Mouse (Mus musculus) ZHBTc4 (cell line): Measurements from ENCODE around the gene Slc44a2.
"Not testable (repeated sequence)": the region's sequence is repeated elsewhere in the genome, so short reads cannot be mapped to it uniquely, and the experiment has no call there.

ENCODE experiments used
- DNase-seq: peaks from one replicate; pipeline ENCODE4 v3.0.0-alpha.2; 2011; ENCODE audit warnings: low read depth, low spot score

Gene Slc44a2

GRCm38 (mm10) chr9:21299014-21299413, 21.5 kb upstream of the Slc44a2 start:
- peak; percentile 80 for DNase-seq

GRCm38 (mm10) chr9:21305065-21305464, 15.4 kb upstream of the Slc44a2 start:
- DNase-seq = no peak

GRCm38 (mm10) chr9:21309150-21309741, 11.3 kb upstream of the Slc44a2 start:
- peak; percentile 96 for DNase-seq

DNA sequence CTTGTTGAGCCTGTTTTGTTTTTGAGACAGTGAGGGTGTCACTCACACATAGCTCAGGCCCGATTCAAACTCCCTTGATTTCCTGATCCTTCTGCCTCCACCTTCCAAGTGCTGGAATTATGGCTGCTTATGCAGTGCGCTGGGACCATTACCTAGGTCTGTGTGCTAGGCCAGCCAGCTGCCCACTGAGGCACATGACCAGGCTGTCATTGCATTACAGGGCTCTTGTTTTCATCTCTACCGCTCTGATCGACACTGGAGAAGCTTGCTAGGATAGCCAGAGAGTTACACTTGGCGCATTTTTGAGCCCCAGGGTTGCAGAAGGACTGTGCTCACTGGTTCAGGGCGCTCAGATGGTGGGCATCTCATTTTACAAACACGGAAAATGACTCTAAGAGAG, 8.8 kb upstream of the Slc44a2 start:
- DNase-seq = no peak

DNA sequence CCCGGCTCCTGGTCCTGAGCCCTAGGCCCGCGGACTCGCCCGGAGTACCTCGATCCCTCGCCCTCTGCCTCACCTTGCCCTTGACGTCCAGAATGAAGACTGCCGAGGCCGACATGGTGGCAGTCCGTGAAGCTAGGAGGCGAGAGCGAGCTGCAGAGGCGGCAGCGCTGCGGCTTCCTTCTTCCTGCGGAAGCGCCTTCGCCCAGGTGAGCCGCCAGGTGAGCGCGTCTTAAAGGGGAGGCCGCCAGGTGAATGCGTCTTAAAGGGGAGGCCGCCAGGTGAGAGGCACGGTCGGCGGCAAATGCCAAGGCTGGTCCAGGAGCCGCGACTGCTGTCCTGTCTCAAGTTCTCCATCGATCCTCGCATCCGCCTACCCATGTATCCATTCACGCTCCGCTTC, 8.4 kb upstream of the Slc44a2 start, which contains the start of gene Ap1m2:
Ap1m2 (minus strand) TSS at position 204 of the 400 bp plus-strand sequence.
- peak; percentile 28 for DNase-seq

DNA sequence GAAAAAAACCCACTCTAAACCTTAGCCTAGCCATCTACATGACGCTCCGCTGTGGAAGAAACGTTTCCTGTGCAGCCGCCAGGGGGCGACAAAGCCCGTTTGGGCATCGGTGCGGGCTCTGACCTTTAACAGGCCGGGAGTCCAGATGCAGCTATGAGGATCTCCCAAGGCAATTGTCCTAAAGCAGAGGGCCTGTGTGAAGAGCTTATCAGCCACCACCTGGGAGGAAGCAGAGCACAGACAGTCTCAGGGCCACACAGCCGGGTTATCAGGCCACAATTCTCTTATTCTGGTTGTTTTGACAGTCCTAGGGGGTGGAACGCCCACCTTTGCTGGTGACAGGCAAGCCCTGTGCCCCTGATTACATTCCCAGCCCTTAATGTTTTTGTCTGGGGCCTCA, 7.1 kb upstream of the Slc44a2 start:
- DNase-seq = peak; percentile 94

GRCm38 (mm10) chr9:21314367-21315140, 5.9 kb upstream of the Slc44a2 start:
- no peak for DNase-seq

DNA sequence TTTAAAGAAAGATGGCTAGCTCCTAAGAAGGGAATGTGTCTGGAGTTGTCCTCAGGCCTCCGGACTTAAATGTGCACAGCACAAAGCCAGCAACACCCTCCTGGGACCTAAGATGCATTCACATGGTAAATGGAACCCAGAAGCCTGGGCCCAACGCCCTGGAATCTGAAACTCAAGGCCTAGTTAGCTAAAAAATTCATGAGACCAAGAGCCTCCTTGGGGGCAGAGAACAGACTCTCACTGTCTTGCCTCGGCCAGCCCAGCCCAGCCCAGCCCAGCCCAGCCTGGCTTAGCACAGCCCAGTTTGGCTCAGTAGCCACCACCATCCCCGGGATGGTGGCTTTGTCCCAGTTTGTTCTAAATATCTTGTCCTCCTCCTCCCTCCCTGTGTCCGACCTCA, 5.1 kb upstream of the Slc44a2 start:
- peak; percentile 87 for DNase-seq

DNA sequence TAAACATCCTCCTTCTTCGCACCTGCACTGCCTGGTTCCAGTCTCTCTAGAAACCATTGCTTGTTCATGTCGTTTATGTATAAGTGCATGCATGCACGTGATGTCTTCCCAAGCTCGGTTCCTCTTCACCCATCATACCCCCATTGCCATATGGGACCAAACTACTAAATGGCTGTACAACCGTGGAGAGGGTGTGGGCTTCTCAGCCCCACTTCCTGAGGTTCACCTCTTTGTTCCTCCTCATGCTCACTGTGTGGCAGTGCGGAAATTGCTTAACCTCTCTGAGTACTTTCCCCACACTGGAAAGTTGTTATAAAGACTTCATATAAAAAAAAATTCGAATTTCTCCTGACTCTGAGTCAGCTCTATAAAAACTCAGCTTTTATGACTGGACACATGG, 3.8 kb upstream of the Slc44a2 start:
- no peak for DNase-seq

DNA sequence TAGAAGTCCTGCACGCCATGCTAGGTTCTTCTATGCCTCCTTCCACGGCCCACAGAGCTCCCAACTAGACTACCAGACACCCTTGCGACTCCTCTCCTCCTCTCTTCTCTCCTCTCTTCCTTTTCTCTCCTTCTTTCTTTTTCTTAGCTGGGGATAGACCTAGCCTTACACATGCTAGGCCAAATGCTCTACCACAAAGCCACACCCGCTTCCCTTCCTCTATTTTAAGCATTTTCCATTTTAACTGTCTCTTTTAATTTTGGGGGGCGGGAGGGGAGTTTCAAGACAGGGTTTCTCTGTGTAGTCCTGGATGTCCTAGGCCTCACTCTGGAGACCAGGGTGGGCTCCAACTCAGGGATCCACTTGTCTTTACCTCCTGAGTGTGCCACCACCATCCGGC, 1.7 kb upstream of the Slc44a2 start:
- DNase-seq = no peak

DNA sequence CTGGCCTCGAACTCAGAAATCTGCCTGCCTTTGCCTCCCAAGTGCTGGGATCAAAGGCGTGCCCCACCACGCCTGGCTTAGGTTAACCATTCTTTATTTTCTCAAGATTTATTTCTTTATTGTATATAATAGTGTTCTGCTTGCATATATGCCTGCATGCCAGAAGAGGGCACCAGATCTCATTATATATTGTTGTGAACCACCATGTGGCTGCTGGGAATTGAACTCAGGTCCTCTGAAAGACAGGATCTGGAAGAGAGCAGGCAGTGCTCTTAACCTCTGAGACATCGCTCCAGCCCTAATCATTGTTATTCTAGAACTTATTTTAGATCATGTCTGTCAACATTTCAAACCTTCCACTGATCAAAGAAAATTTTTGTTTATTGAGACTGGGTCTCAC, 995 bp upstream of the Slc44a2 start:
- DNase-seq = no peak

DNA sequence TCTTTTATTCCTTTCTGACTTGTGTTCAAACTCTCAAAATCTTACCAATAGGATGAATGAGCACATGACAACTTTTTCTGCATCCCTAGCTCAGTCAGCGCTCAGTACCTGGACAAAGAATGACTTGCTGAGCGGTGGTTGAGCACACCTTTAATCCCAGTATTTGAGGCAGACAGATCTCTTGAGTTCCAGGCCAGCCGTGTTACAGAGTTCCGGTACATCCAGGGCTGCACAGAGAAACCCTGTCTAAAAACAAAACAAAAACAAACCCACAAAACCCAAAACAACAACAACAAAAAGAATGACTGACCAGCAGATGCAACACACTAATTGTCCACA, 249 bp upstream of the Slc44a2 start:
- DNase-seq = no peak

GRCm38 (mm10) chr9:21321513-21321835, 976 bp downstream of the Slc44a2 start:
- DNase-seq = peak; percentile 56

DNA sequence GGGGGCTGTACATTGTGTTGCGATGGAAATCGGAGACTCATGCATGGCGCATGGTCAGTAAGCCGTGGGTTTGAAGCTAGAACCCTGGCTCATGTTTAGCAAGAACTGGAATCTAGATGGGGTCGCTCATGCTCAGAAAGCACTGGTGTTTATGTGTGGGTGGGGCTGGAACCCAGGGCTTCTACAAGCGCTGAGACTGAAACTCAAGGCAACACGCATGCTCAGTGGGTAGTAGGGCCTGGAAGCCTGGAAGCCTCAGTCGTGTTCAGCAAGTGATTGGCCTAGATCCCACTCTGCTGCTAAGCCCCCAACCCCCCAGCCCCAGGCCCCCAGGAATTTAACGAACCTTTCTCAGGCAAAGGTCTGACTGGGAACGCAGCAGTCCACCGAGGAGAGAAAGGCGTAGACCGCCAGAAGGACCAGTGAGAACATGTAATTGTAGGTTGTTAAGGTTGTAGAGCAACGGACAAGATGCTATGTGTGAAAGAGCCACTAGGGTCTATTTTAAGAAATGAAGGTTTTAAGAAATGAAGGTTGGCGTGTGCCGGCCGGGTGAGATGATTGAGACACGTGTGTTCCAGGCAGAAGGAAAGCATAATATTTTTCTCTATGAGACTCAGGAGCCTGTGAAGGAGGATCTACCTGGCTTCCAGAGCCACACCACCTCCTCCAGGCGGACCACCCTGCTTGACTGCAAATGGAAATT, 1.9 kb downstream of the Slc44a2 start:
- peak; percentile 53 for DNase-seq

GRCm38 (mm10) chr9:21322917-21323297, 2.4 kb downstream of the Slc44a2 start:
- not testable (repeated sequence) for DNase-seq

- DNase-seq = no peak
Observed at GRCm38 (mm10) chr9:21324269-21324668, 3.8 kb downstream of the Slc44a2 start.

DNA sequence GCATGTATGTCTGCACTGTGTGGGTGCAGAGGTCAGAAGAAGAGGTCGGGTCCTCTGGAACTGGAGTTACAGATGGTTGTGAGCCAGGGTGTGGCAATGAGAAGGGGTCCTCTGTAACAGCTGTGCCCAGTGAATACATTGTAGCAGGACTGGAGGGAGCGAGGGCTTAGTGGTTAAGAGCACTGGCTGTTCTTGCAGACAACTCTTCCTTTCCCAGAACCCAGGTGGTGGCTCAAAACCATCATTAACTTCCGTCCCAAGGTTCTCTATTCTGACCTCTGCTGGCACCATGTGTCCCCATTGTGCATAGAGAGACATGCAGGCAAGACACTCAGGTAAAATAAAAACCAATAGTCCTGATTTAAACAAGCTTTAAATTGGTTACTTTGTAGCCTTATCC, 7.1 kb downstream of the Slc44a2 start:
- DNase-seq = no peak

DNA sequence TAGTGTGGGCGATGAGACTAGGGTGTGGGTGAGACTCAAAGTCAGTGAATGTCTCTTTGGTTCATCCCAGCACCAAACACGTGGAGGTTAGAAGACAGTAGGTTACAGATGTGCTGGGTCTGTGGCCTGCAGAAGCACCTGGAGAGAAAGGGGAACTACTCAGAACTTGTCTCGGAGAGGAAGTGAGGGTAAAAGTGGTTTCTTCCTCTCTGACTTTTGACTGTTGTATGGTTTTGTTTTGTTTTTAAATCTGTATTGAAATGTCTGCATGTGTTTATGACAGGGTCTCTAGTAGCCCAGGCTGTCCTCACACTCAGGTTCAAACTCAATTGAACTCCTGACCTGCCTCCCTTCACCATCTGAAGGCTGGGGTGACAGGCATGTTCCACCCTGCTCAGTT, 7.5 kb downstream of the Slc44a2 start:
- DNase-seq = no peak

DNA sequence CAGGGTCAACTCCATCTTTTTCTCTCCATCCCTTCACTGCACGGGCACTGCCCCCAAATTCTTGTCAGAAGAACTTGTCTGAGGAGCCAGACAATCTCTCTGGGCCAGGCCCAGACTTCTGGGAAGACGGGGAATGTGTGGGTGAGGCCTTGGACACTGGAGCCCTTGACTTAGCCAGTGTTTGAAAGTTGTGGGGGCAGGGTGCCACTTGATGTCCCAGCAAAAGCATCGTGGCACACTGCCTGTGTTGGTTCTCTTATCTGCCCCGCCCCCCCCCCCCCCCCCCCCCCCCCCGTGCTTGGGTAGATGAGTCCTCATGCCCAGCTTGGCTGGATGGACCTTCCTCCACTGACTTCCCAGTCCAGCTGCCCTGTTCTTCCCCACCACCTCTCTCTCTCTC, 8.5 kb downstream of the Slc44a2 start:
- no peak for DNase-seq

- no peak for DNase-seq
Observed at GRCm38 (mm10) chr9:21329699-21330289, 9.3 kb downstream of the Slc44a2 start.

DNA sequence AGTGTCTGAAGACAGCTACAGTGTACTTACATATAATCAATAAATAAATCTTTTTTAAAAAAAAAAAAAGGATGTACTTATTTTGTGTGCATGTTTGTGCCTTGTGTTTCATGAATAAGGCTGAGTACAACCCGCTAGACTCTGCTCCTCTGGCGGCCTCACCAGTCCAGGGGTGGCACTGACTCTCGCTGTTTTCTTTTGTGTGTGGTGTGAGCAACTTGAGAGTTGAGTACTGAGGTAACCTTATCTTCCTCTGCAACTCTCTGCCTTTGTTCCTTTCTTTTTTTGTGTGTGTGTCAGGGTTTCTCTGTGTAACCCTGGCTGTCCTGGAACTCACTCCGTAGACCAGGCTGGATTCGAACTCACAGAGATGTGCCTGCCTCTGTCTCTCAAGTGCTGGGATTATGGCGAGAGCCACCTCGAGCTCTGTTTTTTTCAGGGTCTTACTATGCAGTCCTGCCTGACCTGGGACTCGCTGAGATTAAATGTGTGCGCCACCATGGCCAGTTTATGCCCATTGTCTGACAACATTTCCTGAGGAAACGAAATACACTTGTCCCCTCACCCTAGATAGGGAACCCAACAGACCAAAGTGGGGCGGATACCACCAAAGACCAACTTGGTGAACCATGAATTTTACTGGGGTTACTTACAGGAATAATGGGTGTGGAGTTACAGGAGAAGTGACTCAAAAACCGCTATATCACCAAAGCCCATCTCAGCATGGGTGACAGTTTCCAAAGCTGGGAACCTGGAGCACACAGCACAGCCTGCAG, 11.1 kb downstream of the Slc44a2 start:
- DNase-seq = no peak
